Mouse (Mus musculus) limb, embryonic 12.5 days (tissue): ENCODE results near the gene Pard3b. TPM values are rescaled to one million over a fixed set of nuclear protein-coding genes. Genes with fewer than 3 reads are reported as not detected.

Experiments used
- ATAC-seq: fragments of 200-750 bp; cut with Nextera tagmentation; 2 replicates; pipeline ENCODE4 v1.8.0; 2017; ENCODE audit warnings: low read depth, moderate TSS enrichment; ENCODE audit not compliant: insufficient number of reproducible peaks, insufficient read depth, low FRiP score, low TSS enrichment
- H3K27ac ChIP-seq: fragments of 300-500 bp; sonication (generic); 2 replicates; pipeline ENCODE4 v1.5.1; 2016; ENCODE audit warnings: mild to moderate bottlenecking, moderate library complexity
- H3K27me3 ChIP-seq: fragments of 300-500 bp; sonication (generic); 2 replicates; pipeline ENCODE4 v1.6.1; 2016; ENCODE audit warnings: mild to moderate bottlenecking, moderate library complexity
- H3K36me3 ChIP-seq: fragments of 300-500 bp; sonication (generic); 2 replicates; pipeline ENCODE4 v1.6.1; 2016; ENCODE audit warnings: mild to moderate bottlenecking, moderate library complexity
- H3K4me1 ChIP-seq: fragments of 300-500 bp; sonication (generic); replicated peaks from 2 replicates; pipeline ENCODE4 v1.6.1; 2016
- H3K4me2 ChIP-seq: fragments of 300-500 bp; sonication (generic); 2 replicates; pipeline ENCODE4 v1.6.1; 2016; ENCODE audit warnings: mild to moderate bottlenecking, moderate library complexity
- H3K4me3 ChIP-seq: fragments of 300-500 bp; sonication (generic); replicated peaks from 2 replicates; pipeline ENCODE4 v1.5.1; 2016; ENCODE audit warnings: mild to moderate bottlenecking
- H3K9ac ChIP-seq: fragments of 300-500 bp; sonication (generic); replicated peaks from 2 replicates; pipeline ENCODE4 v1.6.1; 2016; ENCODE audit warnings: mild to moderate bottlenecking, moderate library complexity
- H3K9me3 ChIP-seq: fragments of 300-500 bp; sonication (generic); 2 replicates; pipeline ENCODE4 v1.6.1; 2016; ENCODE audit warnings: mild to moderate bottlenecking, moderate library complexity
- WGBS: fragments of 180-500 bp; shearing (Covaris S2); methylation state at CpG from one replicate; pipeline ENCODE4 v1.1.7; 2016; 5-methylcytosine and 5-hydroxymethylcytosine counted together
- polyA plus RNA-seq: library from polyadenylated mRNA; unstranded; fragments of >200 nt; fragmentation: Nextera tagmentation; extraction: Ambion mirVana; gene quantifications from 2 replicates; pipeline ENCODE4 v1.2.1, GENCODE M21; 2016

The Pard3b gene
- polyA plus RNA-seq, 1 experiment from 2014 or later, result 20.0 TPM

DNA sequence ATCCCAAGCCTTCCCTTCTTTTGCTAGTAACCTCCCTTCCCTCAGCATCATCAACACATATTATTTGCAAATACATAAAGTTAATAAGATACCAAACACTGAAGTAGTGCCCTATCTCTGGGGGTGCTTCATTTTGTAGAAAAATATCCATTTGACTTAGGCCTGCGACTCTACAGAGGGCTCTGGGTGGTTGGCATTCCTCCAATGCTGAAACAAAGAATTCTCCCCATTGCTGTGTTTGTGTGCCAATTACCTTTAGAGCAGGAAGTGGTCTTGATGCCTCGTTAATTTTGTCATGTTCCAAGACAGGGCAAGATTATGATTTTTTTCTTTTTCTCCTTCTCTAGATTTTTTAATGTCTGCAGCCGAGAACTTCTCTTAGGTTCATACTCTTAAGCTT lies 637.8 kb downstream of the Pard3b start:
- WGBS, result 72% methylated on average over 3 of the region's 3 CpGs
- H3K27me3 ChIP-seq, result no peaks in the 10 kb centered on the region
- no peak overlapping the region for H3K9ac ChIP-seq
- no peaks in the 10 kb centered on the region for H3K9me3 ChIP-seq
- no peak overlapping the region for H3K4me2 ChIP-seq
- peaks cover 6% of the 10 kb centered on the region; the same call in 1 of the 2 replicates for H3K4me1 ChIP-seq
- ATAC-seq, result no peak
- H3K4me3 ChIP-seq, result no peak overlapping the region
- no peaks in the 10 kb centered on the region for H3K36me3 ChIP-seq
- H3K27ac ChIP-seq, result no peak overlapping the region

DNA sequence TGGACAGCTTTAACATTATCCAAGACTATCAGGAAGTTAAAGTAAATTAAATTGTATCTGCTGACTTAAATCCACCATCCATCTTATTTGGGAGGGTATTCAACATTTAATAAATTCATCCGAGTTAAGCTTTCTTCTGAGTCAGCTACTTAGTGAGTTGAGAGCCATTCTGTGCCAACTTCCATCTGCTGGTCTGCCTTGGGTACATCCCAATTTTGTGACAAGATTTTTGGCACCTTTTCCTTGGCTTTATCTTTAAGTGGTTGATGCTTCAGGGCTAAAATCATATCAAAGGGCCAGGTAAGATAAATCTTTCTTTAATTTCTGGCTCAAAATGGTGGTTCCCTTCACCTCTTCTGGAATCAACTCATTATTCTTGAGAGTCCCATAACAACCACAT lies 640.0 kb downstream of the Pard3b start:
- no peaks in the 10 kb centered on the region for H3K27me3 ChIP-seq
- 100% methylated on average over 1 of the region's 1 CpGs for WGBS
- H3K27ac ChIP-seq, result no peak overlapping the region
- 0 out of 2 replicates have a peak, but pooled peaks cover 4% of the 10 kb centered on the region for H3K4me1 ChIP-seq
- no peaks in the 10 kb centered on the region for H3K36me3 ChIP-seq
- no peak overlapping the region for H3K4me3 ChIP-seq
- no peak for ATAC-seq
- H3K9ac ChIP-seq, result no peak overlapping the region
- no peaks in the 10 kb centered on the region for H3K9me3 ChIP-seq
- H3K4me2 ChIP-seq, result no peak overlapping the region

DNA sequence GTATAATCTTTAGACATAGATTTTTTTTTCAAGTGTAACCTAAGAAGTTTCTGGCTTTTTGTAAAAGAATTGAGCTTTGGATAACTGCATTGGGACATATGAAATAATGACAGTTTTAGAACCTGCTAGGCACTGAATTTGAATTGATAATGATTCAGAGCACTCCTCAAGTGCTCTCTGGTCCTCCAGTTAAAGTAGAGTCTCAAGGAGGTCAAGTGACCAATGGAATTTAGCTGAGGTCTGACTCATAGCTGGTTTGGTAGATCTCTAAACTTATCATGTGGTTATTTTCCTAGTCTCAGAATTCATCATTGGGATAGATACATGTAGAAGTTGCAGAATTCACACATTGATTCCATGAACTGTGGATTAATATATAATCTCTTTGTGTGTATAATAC lies 642.0 kb downstream of the Pard3b start:
- no peak overlapping the region for H3K9ac ChIP-seq

DNA sequence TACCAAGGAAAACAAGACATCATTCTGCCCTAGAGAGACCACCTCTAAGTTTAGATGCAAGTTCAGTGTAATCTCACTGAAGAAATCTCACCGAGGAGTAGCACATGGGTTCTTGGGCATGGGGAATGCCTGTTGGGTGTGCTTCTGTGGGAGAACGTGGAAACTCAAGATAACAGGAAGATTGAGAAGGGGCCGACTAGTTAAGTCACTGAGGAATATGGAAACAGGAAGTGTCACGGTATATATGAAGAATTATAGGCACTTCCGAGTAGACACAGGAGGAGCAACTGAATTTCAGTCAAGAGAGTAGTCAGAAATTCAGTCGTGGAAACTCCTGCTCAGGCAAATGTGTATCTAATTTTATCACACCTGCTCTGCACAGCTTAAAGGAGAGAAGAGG lies 644.2 kb downstream of the Pard3b start:
- Histone ChIP-seq H3K27me3 (no peaks in the 10 kb centered on the region), H3K4me2 (no peak overlapping the region)
- no peak for ATAC-seq

More for the DNA sequence above, 642.0 kb downstream of the Pard3b start:
- Histone ChIP-seq H3K4me3 (no peak overlapping the region), H3K4me2 (no peak overlapping the region), H3K4me1 (0 out of 2 replicates have a peak, but pooled peaks cover 4% of the 10 kb centered on the region), H3K27ac (no peak overlapping the region), H3K9me3 (no peaks in the 10 kb centered on the region), H3K36me3 (no peaks in the 10 kb centered on the region), H3K27me3 (no peaks in the 10 kb centered on the region)
- ATAC-seq, result no peak

DNA sequence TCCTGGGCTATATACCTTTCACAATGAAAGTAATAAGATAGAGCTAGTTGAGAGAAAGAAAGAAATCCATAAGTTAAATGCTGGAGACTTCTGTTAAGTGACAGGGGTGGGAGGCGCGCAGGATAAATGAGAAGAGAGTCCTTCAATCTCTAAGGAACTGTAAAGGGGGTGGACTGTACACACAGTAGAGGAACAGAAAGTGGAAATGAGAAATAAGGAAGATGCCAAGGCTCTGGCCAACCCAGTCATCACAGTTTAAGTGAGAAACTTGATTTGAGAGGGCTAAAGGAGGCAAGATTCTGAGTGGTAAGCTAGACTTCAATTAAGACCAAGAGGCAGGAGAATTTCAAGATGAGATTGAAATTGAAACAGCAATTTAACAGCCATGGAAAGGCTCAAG lies 645.0 kb downstream of the Pard3b start:
- Histone ChIP-seq H3K4me2 (no peak overlapping the region), H3K4me3 (no peak overlapping the region), H3K36me3 (no peaks in the 10 kb centered on the region), H3K27ac (no peak overlapping the region), H3K4me1 (peaks cover 10% of the 10 kb centered on the region), H3K9ac (no peak overlapping the region), H3K27me3 (no peaks in the 10 kb centered on the region), H3K9me3 (no peaks in the 10 kb centered on the region)
- no peak for ATAC-seq
- 98% methylated on average over 2 of the region's 2 CpGs for WGBS

More for the DNA sequence above, 644.2 kb downstream of the Pard3b start:
- Histone ChIP-seq H3K27ac (no peak overlapping the region), H3K36me3 (no peaks in the 10 kb centered on the region), H3K4me1 (peaks cover 4% of the 10 kb centered on the region), H3K4me3 (no peak overlapping the region), H3K9ac (no peak overlapping the region), H3K9me3 (no peaks in the 10 kb centered on the region)
- WGBS, result 82% methylated on average over 6 of the region's 6 CpGs

DNA sequence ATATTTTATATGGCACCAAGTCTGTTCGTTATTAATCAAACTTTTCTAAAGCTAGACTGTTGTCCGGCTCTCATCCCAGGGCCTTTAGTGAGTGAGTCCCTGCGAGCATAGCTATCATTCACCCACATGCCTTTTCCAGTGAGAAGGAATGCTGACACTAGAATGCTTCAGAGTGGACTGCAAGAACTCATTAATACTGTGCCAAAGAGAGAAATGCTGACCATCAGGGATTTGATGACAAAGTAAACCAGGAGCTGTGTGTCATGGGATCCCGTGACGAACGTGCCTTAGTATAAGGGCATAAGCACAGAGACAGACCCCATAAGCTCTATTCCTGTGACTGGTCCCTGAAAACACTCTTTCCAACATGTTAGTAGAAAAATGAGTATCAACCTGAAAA lies 670.8 kb downstream of the Pard3b start:
- no peak overlapping the region for H3K27ac ChIP-seq
- H3K9ac ChIP-seq, result no peak overlapping the region
- no peaks in the 10 kb centered on the region for H3K4me1 ChIP-seq
- H3K36me3 ChIP-seq, result no peaks in the 10 kb centered on the region
- H3K9me3 ChIP-seq, result no peaks in the 10 kb centered on the region
- no peak for ATAC-seq
- H3K4me3 ChIP-seq, result no peak overlapping the region
- WGBS, result 81% methylated on average over 6 of the region's 6 CpGs
- no peak overlapping the region for H3K4me2 ChIP-seq
- H3K27me3 ChIP-seq, result no peaks in the 10 kb centered on the region

DNA sequence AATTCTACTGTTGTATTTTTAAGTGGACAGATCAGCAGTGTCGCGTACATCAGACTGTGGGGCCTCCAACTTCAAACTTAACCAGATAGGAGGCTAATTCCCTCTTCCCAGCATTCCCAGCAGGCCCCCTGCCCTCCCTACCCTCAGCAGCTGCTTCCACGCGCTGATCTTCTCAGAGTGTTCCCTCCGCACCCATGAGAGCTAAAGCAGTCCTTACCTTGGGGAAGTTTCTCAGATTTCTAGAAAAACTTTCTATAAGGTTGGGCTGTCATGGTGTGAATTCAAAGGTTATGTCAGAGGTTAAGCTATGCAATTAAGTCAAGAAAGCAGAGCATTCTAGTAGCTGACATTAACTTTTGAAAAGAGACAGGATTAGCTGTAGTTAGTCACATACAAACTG lies 686.6 kb downstream of the Pard3b start:
- Histone ChIP-seq H3K4me1 (peaks cover 18% of the 10 kb centered on the region), H3K27ac (no peak overlapping the region), H3K4me2 (no peak overlapping the region), H3K9ac (no peak overlapping the region), H3K4me3 (no peak overlapping the region), H3K9me3 (no peaks in the 10 kb centered on the region), H3K27me3 (peaks cover 3% of the 10 kb centered on the region; the same call in 1 of the 2 replicates), H3K36me3 (no peaks in the 10 kb centered on the region)
- no peak for ATAC-seq
- 25% methylated on average over 5 of the region's 5 CpGs for WGBS

DNA sequence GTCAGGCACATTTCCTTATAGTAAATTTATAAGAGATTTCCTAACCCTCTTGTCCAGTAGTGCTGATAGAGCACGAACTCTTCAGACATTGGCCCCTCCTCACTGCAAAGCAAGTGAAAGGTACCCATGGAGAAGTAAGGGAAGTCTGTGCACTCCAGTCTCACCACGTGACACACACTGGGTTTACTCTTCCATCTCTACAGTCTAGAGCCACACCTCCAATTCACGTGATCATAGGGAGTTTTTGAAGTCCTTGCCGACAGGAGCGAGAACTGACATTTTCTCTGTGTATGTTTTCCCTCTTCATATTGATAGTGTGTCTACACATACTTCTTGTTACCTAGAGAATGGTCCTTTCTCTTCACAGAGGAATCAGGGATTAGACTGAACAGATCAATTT lies 689.1 kb downstream of the Pard3b start:
- Histone ChIP-seq H3K4me3 (no peak overlapping the region), H3K4me2 (no peak overlapping the region), H3K27ac (no peak overlapping the region), H3K36me3 (no peaks in the 10 kb centered on the region), H3K4me1 (peaks cover 10% of the 10 kb centered on the region), H3K27me3 (peaks cover 3% of the 10 kb centered on the region; the same call in 1 of the 2 replicates), H3K9ac (no peak overlapping the region), H3K9me3 (no peaks in the 10 kb centered on the region)
- 88% methylated on average over 5 of the region's 5 CpGs for whole genome bisulfite sequencing
- ATAC-seq, result no peak

DNA sequence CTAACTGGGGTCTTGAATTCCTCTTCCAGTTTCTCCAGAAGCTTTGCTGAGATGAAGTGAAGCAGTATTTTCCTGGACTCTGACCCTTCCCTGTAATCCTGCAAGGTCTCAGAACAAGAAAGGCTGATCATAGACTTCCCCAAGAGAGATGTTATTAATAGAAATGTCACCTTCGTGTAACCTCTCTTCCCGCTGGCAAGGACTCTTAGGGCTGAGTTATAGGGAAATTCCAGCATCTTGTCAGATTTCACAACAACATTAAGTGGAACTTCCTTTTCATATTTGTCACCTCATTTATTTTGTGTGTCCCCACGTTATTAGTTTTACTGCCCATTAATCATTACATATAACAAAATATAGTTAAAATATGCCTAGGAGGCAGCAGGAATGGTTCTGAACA lies 690.2 kb downstream of the Pard3b start:
- H3K27me3 ChIP-seq, result peaks cover 3% of the 10 kb centered on the region; the same call in 1 of the 2 replicates
- H3K4me1 ChIP-seq, result peaks cover 10% of the 10 kb centered on the region

DNA sequence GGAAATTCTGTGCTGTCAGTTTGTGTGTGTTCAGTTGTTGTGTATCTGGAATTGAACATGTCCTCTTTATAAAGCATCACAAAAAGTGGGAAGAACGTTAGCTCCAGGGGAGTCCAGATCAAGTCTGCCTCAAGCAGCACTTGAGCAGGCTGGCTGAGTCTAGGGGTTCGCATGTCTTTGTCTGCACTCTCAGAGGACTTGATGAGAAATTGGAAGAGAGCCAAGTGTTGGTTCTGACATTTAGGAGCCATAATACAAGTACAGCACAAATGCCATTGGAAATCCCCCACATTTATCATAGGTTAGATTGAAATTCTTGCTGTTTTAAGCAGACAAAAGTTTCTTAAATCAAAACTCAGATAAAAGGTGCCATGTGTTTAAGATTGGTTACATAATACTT lies 694.4 kb downstream of the Pard3b start:
- H3K9me3 ChIP-seq, result no peaks in the 10 kb centered on the region
- H3K27ac ChIP-seq, result no peak overlapping the region
- WGBS, result 51% methylated on average over 2 of the region's 2 CpGs
- no peaks in the 10 kb centered on the region for H3K4me1 ChIP-seq
- no peaks in the 10 kb centered on the region for H3K36me3 ChIP-seq
- no peak overlapping the region for H3K4me3 ChIP-seq
- ATAC-seq, result no peak
- H3K9ac ChIP-seq, result no peak overlapping the region
- H3K4me2 ChIP-seq, result no peak overlapping the region
- peaks cover 3% of the 10 kb centered on the region; the same call in 1 of the 2 replicates for H3K27me3 ChIP-seq

More for the DNA sequence above, 690.2 kb downstream of the Pard3b start:
- H3K27ac ChIP-seq, result no peak overlapping the region
- H3K4me2 ChIP-seq, result no peak overlapping the region
- WGBS, result 42% methylated on average over 3 of the region's 3 CpGs
- no peak for ATAC-seq
- H3K4me3 ChIP-seq, result no peak overlapping the region
- no peaks in the 10 kb centered on the region for H3K36me3 ChIP-seq
- no peak overlapping the region for H3K9ac ChIP-seq
- no peaks in the 10 kb centered on the region for H3K9me3 ChIP-seq

DNA sequence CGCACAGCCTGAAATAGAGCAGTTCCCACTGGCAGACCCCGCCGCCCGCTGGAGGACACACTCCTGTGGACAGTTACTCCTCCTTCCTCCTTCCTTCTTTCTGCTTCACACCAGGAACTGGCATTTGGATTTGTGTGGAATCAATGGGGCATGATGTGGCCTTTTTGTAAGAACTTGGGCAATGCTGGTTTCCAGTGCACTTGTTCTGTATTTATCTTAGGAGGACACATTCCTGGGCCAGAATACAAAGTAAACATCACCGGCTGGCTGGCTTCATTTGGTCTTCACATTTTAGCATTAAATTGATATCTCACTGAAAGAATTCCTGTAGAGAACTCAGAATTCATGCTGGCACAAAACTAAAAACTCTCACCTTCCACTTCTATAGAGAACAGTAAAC lies 695.6 kb downstream of the Pard3b start:
- Histone ChIP-seq H3K27me3 (peaks cover 3% of the 10 kb centered on the region; the same call in 1 of the 2 replicates), H3K36me3 (no peaks in the 10 kb centered on the region), H3K27ac (no peak overlapping the region), H3K4me2 (no peak overlapping the region), H3K4me3 (no peak overlapping the region), H3K9me3 (no peaks in the 10 kb centered on the region), H3K9ac (no peak overlapping the region), H3K4me1 (no peaks in the 10 kb centered on the region)
- ATAC-seq, result no peak
- 98% methylated on average over 5 of the region's 5 CpGs for WGBS

DNA sequence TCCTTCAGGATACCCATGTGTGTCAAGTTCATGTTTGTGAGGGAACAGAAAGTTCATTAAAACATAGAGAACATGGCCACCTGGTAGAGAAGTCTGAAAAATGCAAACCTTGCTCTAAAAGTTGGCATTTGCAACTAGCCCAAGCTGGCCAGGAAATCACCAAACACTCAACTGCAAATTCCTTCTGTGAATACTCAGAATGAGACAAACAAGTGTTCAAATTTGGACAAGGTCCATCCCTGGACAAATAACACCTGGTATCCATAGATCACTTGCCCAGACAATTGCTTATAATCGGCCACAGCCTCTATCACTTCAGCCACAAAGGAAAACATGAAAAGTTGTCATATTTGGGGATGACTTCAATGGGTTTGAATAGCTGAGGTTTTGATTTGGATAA lies 701.6 kb downstream of the Pard3b start:
- H3K9me3 ChIP-seq, result no peaks in the 10 kb centered on the region
- no peaks in the 10 kb centered on the region for H3K27me3 ChIP-seq
- no peak overlapping the region for H3K4me2 ChIP-seq
- H3K4me3 ChIP-seq, result no peak overlapping the region
- H3K9ac ChIP-seq, result no peak overlapping the region
- no peak overlapping the region for H3K27ac ChIP-seq
- WGBS, result 74% methylated on average over 1 of the region's 1 CpGs
- H3K4me1 ChIP-seq, result no peaks in the 10 kb centered on the region
- no peaks in the 10 kb centered on the region for H3K36me3 ChIP-seq
- no peak for ATAC-seq
